Mouse (Mus musculus): ENCODE measurements around the gene Nebl. TPM values are rescaled to one million over a fixed set of nuclear protein-coding genes. Genes with fewer than 3 reads are reported as not detected.

Gene Nebl
- polyA plus RNA-seq, 1 experiment: 0.08 TPM

DNA sequence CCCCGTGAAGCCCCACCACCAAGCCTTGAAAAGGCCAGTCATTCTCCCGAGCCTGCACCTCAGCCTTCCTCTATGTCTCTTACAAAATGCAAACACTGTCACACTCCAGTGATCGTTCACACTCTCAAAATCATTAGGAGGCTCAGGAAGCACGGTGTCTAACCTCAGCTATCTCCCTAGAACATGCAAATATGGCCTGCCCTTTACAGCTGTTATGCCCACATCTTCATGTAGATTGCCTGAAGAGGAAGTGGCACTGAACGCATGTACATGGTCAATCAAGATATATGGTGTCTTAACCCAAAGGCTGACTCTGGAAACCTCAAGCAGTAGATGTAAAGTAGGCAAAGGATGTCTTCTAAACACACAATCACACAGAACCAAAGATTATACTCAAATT lies 335.0 kb downstream of the Nebl start:
- no peak for TF ChIP-seq POLR2A (IDR thresholded peaks at IDR 0.05; ENCODE audit: insufficient read length, low read depth)
- TF ChIP-seq MAX (IDR thresholded peaks at IDR 0.05; ENCODE audit: low read depth): no peak
- no peak for TF ChIP-seq SRF (IDR thresholded peaks at IDR 0.05; ENCODE audit: control insufficient read depth, insufficient read length, low read depth)
- no peak for TF ChIP-seq E2F4 (IDR thresholded peaks at IDR 0.05; ENCODE audit: insufficient read depth)
- no peak for TF ChIP-seq TCF12 (IDR thresholded peaks at IDR 0.05; ENCODE audit: insufficient read depth, poor library complexity, severe bottlenecking)
- Histone ChIP-seq H3K27me3 (ENCODE audit: control insufficient read depth, insufficient read depth, insufficient read length) (no peaks in the 10 kb centered on the region), H3K4me3 (no peak overlapping the region), H3K4me2 (ENCODE audit: low read depth) (no peak overlapping the region), H3K36me3 (ENCODE audit: control insufficient read depth, insufficient read depth) (no peaks in the 10 kb centered on the region), H3K79me2 (ENCODE audit: control insufficient read depth, insufficient read depth) (no peaks in the 10 kb centered on the region), H3ac (ENCODE audit: control insufficient read depth, insufficient read length) (no peak overlapping the region)

DNA sequence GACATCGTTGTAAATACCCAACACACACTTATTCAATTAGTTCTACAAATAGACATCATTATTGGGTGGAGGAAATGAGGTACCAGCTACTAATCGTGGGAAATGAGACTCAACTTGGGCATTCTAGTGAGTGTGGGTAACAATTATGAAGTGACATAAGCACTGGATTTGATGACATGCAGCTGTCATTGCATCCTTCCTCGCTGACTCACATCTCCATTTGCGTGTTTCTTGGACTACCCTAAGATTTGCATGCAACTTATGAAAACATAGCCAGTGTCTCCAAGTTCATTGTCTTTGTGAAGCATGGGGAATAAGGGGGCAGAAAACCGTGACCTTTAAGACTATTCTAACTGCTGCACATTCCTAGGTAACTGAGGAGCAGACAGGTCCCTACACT lies 339.9 kb downstream of the Nebl start:
- H3K4me2 ChIP-seq (ENCODE audit: low read depth): no peak overlapping the region
- H3K79me2 ChIP-seq (ENCODE audit: control insufficient read depth, insufficient read depth): no peaks in the 10 kb centered on the region
- no peaks in the 10 kb centered on the region for H3K36me3 ChIP-seq (ENCODE audit: control insufficient read depth, insufficient read depth)
- H3K27me3 ChIP-seq (ENCODE audit: control insufficient read depth, insufficient read depth, insufficient read length): no peaks in the 10 kb centered on the region
- H3K4me3 ChIP-seq: no peak overlapping the region
- H3ac ChIP-seq (ENCODE audit: control insufficient read depth, insufficient read length): no peak overlapping the region
- TF ChIP-seq MYOD1 (IDR thresholded peaks at IDR 0.05; ENCODE audit: control insufficient read depth in 1 of 3, insufficient read length in 2 of 3, low read depth in 2 of 3) (peak in 2 of 3 experiments; percentile 71 to 73), POLR2AphosphoS2 (IDR thresholded peaks at IDR 0.05; ENCODE audit: insufficient read length, low read depth) (no peak)

DNA sequence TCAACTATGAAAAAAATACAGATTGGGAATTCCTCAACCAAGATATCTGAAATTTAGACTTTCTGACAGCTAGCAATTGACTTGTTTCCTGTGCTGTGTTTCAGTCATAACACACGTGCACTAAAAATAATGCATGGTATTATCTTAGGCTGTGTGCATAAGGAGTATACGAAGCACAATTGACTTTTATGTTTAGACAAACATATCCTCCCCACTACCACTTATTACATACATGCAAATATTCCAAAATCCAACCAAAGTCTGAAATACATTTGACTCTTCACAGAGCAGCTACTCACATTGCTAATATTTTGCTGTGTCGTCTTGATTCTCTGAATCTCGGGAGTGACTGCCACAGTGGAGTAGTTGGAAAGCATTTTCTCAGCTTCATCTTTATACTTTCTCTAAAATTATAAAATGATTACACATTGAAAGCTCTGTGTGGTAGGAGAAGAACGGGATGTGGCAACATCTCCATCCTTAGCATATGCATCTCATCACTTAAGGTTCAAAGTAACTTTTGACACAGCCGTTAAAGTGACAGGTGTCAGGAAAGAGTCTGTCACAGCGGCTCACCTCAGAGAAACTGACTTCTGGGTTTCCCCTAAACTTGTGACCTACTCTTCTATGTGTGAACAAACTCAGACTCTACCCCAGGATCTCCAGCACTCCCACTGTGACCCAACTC lies 340.6 kb downstream of the Nebl start:
- no peaks in the 10 kb centered on the region for H3K36me3 ChIP-seq (ENCODE audit: control insufficient read depth, insufficient read depth)
- no peaks in the 10 kb centered on the region for H3K27me3 ChIP-seq (ENCODE audit: control insufficient read depth, insufficient read depth, insufficient read length)

DNA sequence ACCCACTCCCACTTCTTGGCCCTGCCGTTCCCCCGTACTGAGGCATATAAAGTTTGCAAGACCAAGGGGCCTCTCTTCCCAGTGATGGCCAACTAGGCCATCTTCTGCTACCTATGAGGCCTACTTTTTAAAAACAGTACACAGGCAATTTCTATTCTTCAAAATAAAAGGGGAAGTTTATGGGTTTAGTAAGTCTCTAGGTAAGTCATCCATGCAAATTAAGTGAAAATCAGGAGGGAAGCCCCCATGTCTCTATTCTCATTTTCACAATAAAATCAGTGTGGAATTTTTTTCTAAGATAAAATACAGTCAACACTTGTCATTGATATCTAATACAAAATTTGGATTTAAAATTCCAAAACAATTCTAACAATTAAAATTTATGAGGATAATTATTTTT lies 341.4 kb downstream of the Nebl start:
- Histone ChIP-seq H3K27me3 (ENCODE audit: control insufficient read depth, insufficient read depth, insufficient read length) (no peaks in the 10 kb centered on the region), H3K4me2 (ENCODE audit: low read depth) (no peak overlapping the region), H3K36me3 (ENCODE audit: control insufficient read depth, insufficient read depth) (no peaks in the 10 kb centered on the region), H3K4me3 (no peak overlapping the region), H3ac (ENCODE audit: control insufficient read depth, insufficient read length) (no peak overlapping the region), H3K79me2 (ENCODE audit: control insufficient read depth, insufficient read depth) (no peaks in the 10 kb centered on the region)
- TF ChIP-seq MYOG (IDR thresholded peaks at IDR 0.05; ENCODE audit: control insufficient read depth in 1 of 3, insufficient read depth in 1 of 3, insufficient read length in 2 of 3, low read depth in 2 of 3): no peak
- TF ChIP-seq SRF (IDR thresholded peaks at IDR 0.05; ENCODE audit: control insufficient read depth, insufficient read length, low read depth): no peak
- TF ChIP-seq POLR2AphosphoS2 (IDR thresholded peaks at IDR 0.05; ENCODE audit: insufficient read length, low read depth): no peak
- TF ChIP-seq POLR2A (IDR thresholded peaks at IDR 0.05; ENCODE audit: insufficient read length, low read depth): no peak

More for the DNA sequence above, 340.6 kb downstream of the Nebl start:
- Histone ChIP-seq H3ac (ENCODE audit: control insufficient read depth, insufficient read length) (no peak overlapping the region), H3K4me3 (no peak overlapping the region), H3K79me2 (ENCODE audit: control insufficient read depth, insufficient read depth) (no peaks in the 10 kb centered on the region), H3K4me2 (ENCODE audit: low read depth) (no peak overlapping the region)
- TF ChIP-seq USF1 (IDR thresholded peaks at IDR 0.05; ENCODE audit: low read depth) (no peak), REST (IDR thresholded peaks at IDR 0.05; ENCODE audit: insufficient read depth, insufficient read length) (no peak), E2F4 (IDR thresholded peaks at IDR 0.05; ENCODE audit: insufficient read depth) (no peak), CEBPB (IDR thresholded peaks at IDR 0.05; ENCODE audit: insufficient read depth, poor library complexity, severe bottlenecking) (no peak), MYOG (IDR thresholded peaks at IDR 0.05; ENCODE audit: control insufficient read depth in 1 of 3, insufficient read depth in 1 of 3, insufficient read length in 2 of 3, low read depth in 2 of 3) (no peak), POLR2A (IDR thresholded peaks at IDR 0.05; ENCODE audit: insufficient read length, low read depth) (no peak), POLR2AphosphoS2 (IDR thresholded peaks at IDR 0.05; ENCODE audit: insufficient read length, low read depth) (no peak), TCF3 (IDR thresholded peaks at IDR 0.05; ENCODE audit: insufficient read length, low read depth) (no peak), SRF (IDR thresholded peaks at IDR 0.05; ENCODE audit: control insufficient read depth, insufficient read length, low read depth) (no peak), MAX (IDR thresholded peaks at IDR 0.05; ENCODE audit: low read depth) (no peak), MYOD1 (IDR thresholded peaks at IDR 0.05; ENCODE audit: control insufficient read depth in 1 of 3, insufficient read length in 2 of 3, low read depth in 2 of 3) (no peak), TCF12 (IDR thresholded peaks at IDR 0.05; ENCODE audit: insufficient read depth, poor library complexity, severe bottlenecking) (no peak)

DNA sequence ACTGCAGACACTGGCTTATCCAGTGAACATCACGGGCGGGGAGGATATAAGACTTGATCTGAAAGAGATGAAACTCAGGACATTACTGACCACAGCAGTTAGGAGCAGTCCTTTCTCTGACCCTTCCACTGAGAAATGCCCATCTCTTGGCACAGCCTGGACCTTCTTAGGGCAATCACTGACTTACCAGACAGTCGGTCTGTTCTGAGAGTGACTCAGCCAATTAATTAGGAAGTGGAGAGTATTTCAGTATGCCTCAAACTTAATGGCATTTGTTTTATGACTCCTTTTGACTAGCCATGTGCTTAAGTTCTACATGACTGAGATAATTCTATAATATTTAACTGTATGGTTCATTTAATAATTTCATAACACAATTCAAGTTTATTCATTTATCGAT lies 341.9 kb downstream of the Nebl start:
- no peak overlapping the region for H3K4me2 ChIP-seq (ENCODE audit: low read depth)
- H3K4me3 ChIP-seq: no peak overlapping the region
- no peaks in the 10 kb centered on the region for H3K27me3 ChIP-seq (ENCODE audit: control insufficient read depth, insufficient read depth, insufficient read length)
- no peak overlapping the region for H3ac ChIP-seq (ENCODE audit: control insufficient read depth, insufficient read length)
- no peaks in the 10 kb centered on the region for H3K79me2 ChIP-seq (ENCODE audit: control insufficient read depth, insufficient read depth)
- no peaks in the 10 kb centered on the region for H3K36me3 ChIP-seq (ENCODE audit: control insufficient read depth, insufficient read depth)
- TF ChIP-seq MYOG (IDR thresholded peaks at IDR 0.05; ENCODE audit: control insufficient read depth in 1 of 3, insufficient read depth in 1 of 3, insufficient read length in 2 of 3, low read depth in 2 of 3) (no peak), SRF (IDR thresholded peaks at IDR 0.05; ENCODE audit: control insufficient read depth, insufficient read length, low read depth) (no peak), USF1 (IDR thresholded peaks at IDR 0.05; ENCODE audit: low read depth) (no peak), MYOD1 (IDR thresholded peaks at IDR 0.05; ENCODE audit: control insufficient read depth in 1 of 3, insufficient read length in 2 of 3, low read depth in 2 of 3) (no peak), E2F4 (IDR thresholded peaks at IDR 0.05; ENCODE audit: insufficient read depth) (no peak), TCF3 (IDR thresholded peaks at IDR 0.05; ENCODE audit: insufficient read length, low read depth) (no peak), REST (IDR thresholded peaks at IDR 0.05; ENCODE audit: insufficient read depth, insufficient read length) (no peak)

All from myocyte (in vitro differentiated cells).